Mouse (Mus musculus) ovary, postnatal 36 days (tissue): ENCODE results near the gene Tespa1.
"Not testable (repeated sequence)": the region's sequence is repeated elsewhere in the genome, so short reads cannot be mapped to it uniquely, and the experiment has no call there.

Source experiments
- DNase-seq: peaks from one replicate; pipeline ENCODE4 v3.0.0; 2022; ENCODE audit warnings: low spot score, mixed read lengths

Gene Tespa1

DNA sequence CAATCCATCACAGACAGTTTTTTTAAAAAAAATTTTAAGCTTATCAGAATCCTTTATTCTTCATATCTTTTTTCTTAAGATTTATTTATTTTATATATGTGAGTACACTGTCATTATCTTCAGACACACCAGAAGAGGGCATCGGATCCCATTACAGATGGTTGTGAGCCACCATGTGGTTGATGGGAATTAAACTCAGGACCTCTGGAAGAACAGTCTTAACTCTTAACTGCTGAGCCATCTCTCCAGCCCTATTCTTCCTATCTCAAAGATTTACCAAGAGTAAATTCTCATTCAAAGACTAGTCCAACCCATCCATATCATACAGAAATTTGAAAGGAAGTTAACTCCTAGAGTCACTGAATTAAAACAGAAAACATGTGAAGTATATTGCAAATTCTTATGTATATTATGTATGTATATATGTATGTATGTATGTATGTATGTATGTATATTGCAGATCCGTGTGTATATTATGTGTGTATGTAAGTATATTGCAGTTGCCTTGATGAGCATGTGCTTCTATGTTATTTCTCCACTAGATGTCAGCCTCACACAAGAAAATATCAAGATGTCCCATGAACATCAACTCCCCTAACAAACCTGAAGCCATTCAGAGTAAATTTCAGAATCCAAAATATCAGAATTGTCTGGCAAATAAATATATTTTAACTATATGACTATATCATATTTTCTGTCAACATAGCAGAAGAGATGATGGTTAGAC, 40.9 kb downstream of the Tespa1 start:
- no peak for DNase-seq

DNA sequence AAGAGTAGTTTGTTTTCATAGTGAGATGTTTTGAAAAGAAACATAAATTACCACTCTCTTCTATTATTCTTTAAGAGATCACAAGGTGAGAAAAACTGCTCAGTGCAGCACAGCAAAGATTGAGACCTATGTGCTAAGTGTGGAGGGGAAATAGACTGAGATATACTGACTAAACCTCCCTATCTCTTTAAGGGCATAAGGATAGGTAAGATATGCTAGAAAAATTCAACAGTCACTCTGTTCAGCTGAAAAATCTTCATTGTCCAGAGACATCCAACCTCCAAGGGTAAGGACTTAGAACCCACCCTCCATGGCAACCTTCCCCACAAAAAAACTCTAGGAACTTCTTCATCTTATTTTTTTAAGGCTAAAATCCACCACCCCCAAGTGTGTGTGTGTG, 42.1 kb downstream of the Tespa1 start:
- no peak for DNase-seq

DNA sequence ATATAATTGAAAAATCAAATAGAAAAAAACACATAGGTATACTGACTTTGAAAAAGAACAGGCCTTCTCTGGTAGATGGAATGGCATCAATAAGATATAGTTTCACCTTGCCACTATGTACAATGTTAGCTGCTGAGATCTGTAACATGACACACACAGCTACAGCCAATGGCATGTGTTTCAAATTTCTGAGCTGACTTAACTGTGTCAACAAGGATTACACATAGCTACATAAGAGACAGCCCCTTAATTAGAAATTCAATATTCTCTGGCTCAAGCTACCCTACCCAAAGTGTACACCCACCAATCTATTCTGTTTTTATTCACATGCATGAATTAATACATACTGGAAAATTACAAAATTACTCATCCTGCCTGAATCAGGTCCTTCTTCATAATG, 45.7 kb downstream of the Tespa1 start:
- DNase-seq = no peak

DNA sequence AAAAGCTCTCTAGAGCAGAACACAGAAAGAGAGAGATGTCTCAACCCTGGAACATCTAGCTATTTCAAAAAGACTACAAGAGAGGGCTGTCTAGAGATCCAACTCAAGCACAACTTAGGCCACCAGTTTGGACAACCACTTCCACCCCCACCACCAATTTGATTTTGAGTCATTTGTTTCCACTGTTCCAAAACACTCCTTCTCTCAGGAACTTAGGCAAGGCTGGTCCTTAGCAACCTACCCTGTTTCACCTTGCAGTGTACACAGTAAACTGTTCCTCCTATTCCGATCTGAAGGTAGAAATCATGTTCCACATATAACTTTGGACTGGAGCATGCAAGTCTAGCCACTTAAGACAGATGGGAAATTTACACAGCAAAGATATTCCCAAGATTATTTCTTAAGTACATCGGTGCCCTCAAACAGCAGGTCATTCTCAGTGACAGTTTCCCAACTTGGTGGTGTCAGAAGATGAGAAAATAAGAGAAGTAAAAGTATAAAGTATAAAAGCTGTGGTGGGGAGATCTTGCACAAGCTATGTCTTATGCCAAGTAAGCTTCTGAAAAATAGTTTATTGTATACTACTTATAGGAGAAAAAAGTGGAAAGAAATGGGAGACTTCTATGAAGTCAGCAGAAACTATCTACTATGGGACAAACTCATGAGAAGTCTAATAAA, 47.5 kb downstream of the Tespa1 start:
- no peak for DNase-seq

DNA sequence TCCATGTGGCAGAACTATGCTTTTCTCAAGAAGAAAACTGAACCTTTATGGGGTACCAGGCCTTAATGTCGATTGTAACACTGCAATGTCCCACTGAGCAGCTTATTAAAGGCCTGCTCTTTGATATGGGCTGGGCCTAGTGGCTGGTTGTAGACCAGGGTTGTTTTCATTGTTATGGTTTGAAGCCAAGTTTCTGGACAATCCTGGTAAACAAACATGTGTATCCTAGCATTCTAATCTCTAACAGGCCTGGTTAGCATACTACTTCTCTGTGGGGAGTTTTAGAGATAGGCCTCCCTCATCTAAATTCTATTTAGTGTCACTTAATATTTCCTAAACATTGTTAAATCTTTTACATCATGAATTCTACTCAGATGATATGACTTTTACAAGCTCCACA, 49.0 kb downstream of the Tespa1 start:
- no peak for DNase-seq

DNA sequence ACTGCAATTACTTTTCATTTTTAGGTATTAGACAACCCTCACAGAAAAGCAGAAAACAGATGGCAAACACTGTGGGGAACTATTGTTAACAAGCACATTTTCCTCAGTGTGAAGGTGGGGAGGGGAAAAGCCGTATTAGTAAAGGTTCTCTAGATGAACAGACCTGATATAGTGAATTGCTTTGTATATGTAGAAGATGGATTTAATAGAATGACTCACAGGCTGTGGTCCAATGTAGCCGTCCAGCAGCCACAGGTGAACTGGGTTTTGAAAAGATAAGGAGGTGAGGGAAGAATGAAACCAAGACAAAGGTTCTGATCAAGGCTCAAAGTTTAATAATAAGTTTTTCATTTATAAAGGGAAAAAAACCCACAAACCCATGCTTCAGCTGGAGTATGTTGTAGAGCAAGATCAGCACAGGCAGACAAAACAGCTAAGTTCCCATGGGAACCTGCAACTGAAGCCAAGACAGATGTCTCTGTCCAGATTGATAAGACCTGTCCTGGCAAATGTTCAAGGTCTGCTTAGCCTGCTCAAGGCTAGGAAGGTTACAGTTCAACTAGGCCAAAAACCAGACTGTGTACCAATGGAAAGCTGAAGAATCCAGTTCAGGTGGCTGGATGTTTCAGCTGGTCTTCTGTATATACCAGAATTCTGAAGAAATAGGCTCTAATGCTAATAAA, 50.0 kb downstream of the Tespa1 start:
- DNase-seq = no peak

DNA sequence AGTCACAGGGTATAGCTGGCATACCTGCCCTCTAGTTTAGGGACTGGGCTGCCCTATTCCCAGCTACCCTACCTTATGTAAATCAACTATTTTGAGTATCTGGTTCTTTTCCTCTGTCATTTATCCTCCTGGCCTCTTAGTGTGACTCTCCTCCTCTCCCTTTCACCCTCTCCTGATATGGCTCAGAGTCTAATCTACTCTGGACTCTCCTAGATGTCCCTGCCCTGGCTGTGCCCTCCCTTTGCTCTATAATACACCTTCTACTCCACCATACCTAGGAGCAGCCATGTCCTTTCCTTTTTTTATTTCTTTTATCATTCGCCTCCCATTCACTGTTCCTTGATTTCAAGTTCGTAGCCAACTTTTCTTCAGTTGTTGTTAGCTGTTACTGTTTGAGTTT, 52.5 kb downstream of the Tespa1 start:
- no peak for DNase-seq

DNA sequence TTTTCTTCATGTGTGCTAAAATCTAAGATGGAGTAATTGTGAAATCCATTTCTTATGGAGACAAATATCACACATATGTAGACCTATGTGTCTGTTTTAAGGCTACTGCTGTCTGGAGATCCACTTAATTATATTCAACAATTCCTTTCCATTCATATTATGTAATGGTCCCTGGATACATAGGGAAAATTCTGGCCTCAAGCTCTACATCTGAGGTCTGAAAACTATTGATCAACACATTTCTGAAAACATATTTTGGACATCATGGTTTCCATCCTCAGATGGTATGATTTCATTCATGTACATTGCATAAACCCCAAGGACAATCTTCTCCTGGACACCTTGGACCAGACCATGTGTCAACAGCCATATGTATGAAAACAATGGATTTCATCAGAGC, 71.6 kb downstream of the Tespa1 start, which contains the start of gene Vmn2r84:
TSS of gene Vmn2r84 (minus strand) at position 101 of the 400 bp plus-strand sequence.
- DNase-seq = no peak

DNA sequence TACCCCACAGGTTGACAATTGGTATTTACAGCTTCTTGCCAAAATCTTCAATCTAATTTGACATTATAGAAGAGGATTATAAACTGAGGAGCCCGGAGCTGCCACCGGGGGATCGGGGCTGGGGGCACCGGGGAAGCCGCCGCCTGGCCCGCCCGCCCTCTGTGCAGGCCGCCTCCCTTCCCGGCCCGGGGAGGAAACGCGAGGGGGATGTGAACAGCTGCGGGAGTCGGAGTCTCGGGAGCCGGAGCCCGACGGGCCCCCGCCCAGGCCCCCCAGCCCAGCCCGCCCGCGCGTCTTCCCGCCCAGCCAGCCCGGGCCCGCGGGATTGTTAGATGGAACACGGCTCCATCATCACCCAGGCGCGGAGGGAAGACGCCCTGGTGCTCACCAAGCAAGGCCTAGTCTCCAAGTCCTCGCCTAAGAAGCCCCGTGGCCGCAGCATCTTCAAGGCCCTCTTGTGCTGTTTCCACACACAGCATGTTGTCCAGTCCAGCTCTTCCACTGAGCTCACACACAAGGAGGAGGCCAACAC, 89.6 kb downstream of the Tespa1 start:
- DNase-seq = not testable (repeated sequence)
